Mouse (Mus musculus): ENCODE measurements around the gene Pde3a.

DNA sequence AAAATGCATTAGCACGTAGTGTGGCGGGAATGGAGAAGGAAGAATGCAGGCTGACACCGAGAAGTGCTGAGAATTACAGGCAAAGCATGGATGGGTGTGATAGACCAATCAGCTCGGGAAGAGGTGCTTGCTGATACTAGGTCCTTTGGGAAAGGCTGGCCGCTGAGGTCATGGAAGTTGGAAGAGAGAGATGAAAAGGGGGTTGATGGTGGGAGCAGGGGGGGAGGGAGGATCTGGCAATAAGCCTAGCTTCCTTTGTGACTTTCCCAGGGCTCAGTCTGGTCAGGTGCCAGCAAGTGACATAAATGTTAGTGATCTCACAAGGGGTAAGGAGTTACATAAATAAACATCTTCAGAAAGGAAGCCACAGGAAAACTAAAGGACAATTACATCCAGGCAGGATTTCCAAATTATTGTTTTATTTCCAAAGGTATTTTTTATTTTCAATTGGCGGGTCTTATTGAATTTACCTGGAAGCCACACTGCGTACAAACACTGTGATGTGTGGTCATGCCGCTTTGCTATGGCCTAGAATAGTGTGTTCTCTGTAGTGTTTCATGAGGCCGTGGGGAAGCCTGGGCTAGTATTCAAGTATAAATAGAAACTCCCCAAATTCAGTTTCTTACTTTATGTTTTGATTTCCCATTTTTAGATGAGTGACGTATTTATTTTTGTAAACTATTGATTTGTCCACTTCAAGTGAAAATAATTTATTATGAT, 236.4 kb downstream of the Pde3a start:
- TF ChIP-seq CTCF (IDR thresholded peaks at IDR 0.05; ENCODE audit: control insufficient read depth, insufficient read depth, insufficient read length) (no peak), CEBPB (IDR thresholded peaks at IDR 0.05; ENCODE audit: low read depth) (no peak), USF1 (IDR thresholded peaks at IDR 0.05; ENCODE audit: low read depth) (no peak)
